Mouse (Mus musculus) lung, adult 2 months (tissue): ENCODE measurements at regions not wholly inside any gene's neighbourhood (a gene's known extent, or its start where the extent isn't known, plus 50 kb on each side); places are given as distances from the start of the nearest gene placed in this dataset.

ENCODE experiments used
- CTCF ChIP-seq: fragments of 200-500 bp; IDR thresholded peaks from 2 replicates; pipeline ENCODE4 v1.5.1; 2011; ENCODE audit warnings: mild to moderate bottlenecking, low read length, control low read depth; ENCODE audit not compliant: insufficient read depth
- POLR2A ChIP-seq: fragments of 200-500 bp; IDR thresholded peaks from 2 replicates; pipeline ENCODE4 v1.6.1; 2011; ENCODE audit warnings: low read depth, mild to moderate bottlenecking, control low read depth, low read length, borderline replicate concordance; ENCODE audit errors: extremely low read depth

DNA sequence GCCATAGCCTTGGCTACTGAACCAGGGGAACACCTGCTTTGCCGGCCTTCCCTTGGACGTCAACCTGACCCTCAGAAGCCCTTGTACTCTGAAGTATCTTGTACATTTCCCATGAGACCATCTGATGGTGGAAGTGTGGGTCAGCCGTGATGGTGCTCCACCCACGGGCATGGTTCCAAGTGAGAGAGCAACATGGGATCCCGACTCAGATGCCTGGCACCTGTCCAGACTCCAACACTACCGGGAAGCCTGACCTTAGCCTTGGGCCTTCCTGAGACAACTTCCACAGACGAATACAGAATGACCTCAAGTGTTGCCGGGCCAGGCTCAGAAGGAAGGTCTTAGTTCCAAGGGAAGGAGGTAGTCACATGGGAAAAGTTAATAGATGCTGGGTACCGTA is 181.0 kb upstream of the Gli2 start:
- TF ChIP-seq POLR2A (no peak), CTCF (no peak)
